Mouse (Mus musculus) hindbrain, embryonic 11.5 days (tissue): ENCODE data around the gene Ccdc38. TPM values are rescaled to one million over a fixed set of nuclear protein-coding genes. Genes with fewer than 3 reads are reported as not detected.

Experiments
- ATAC-seq: fragments of 200-750 bp; cut with Nextera tagmentation; 2 replicates; pipeline ENCODE4 v1.8.0; 2017; ENCODE audit warnings: mild to moderate bottlenecking, moderate TSS enrichment, moderate library complexity; ENCODE audit not compliant: low FRiP score
- DNase-seq: peaks from one replicate; pipeline ENCODE4 v3.0.0-alpha.2; 2015; ENCODE audit warnings: low spot score
- H3K27ac ChIP-seq: fragments of 300-500 bp; sonication (generic); 2 replicates; pipeline ENCODE4 v1.5.1; 2014; ENCODE audit warnings: mild to moderate bottlenecking, low read depth, low read length
- H3K27me3 ChIP-seq: fragments of 300-500 bp; sonication (generic); 2 replicates; pipeline ENCODE4 v1.6.1; 2014; ENCODE audit warnings: mild to moderate bottlenecking, low read length, moderate library complexity, mixed read lengths; ENCODE audit not compliant: control insufficient read depth, insufficient read depth
- H3K36me3 ChIP-seq: fragments of 300-500 bp; sonication (generic); 2 replicates; pipeline ENCODE4 v1.6.1; 2014; ENCODE audit warnings: mild to moderate bottlenecking, low read length, moderate library complexity, mixed read lengths; ENCODE audit not compliant: control insufficient read depth, insufficient read depth
- H3K4me1 ChIP-seq: fragments of 300-500 bp; sonication (generic); replicated peaks from 2 replicates; pipeline ENCODE4 v1.6.1; 2014; ENCODE audit warnings: low read length, mixed read lengths; ENCODE audit not compliant: control insufficient read depth, insufficient read depth
- H3K4me2 ChIP-seq: fragments of 300-500 bp; sonication (generic); replicated peaks from 2 replicates; pipeline ENCODE4 v1.6.1; 2014; ENCODE audit warnings: mild to moderate bottlenecking, low read depth, low read length
- H3K4me3 ChIP-seq: fragments of 300-500 bp; sonication (generic); 2 replicates; pipeline ENCODE4 v1.5.1; 2014; ENCODE audit warnings: low read depth, low read length
- H3K9ac ChIP-seq: fragments of 300-500 bp; sonication (generic); 2 replicates; pipeline ENCODE4 v1.6.1; 2014; ENCODE audit warnings: low read depth, low read length
- H3K9me3 ChIP-seq: fragments of 300-500 bp; sonication (generic); 2 replicates; pipeline ENCODE4 v1.6.1; 2016; ENCODE audit warnings: low read length; ENCODE audit not compliant: control insufficient read depth
- WGBS: fragments of 180-500 bp; shearing (Covaris S2); extraction: QIAGEN DNeasy Blood & Tissue Kit; methylation state at CpG from one replicate; pipeline ENCODE4 v1.1.7; 2014; 5-methylcytosine and 5-hydroxymethylcytosine counted together
- polyA plus RNA-seq: library from polyadenylated mRNA; unstranded; fragments of >200 nt; fragmentation: Nextera tagmentation; extraction: Ambion mirVana; gene quantifications from 2 replicates; pipeline ENCODE4 v1.2.1, GENCODE M21; 2014

Gene Ccdc38
- polyA plus RNA-seq, 1 experiment from 2014 or later, result 0.51 TPM

DNA sequence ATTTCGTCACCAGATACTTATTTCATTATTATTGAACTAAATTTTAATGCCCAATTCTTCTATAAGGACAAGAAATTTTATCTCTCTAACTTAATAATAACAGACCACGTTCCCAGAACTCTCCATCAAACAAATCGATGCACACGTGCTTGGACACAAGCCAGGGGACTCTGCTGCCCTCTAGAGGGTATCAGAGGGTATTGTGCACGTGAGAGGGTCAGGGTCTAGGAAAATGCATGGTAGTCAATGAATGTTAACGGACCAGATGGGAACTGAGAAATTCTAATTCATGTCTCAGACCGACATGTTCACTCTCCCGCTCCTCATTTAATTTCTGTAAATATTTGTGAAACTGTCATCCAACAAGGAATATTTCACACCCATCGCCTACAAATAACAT lies 67.6 kb downstream of the Ccdc38 start:
- Histone ChIP-seq H3K4me2 (no peak overlapping the region), H3K36me3 (no peaks in the 10 kb centered on the region), H3K4me3 (no peak overlapping the region), H3K27ac (no peak overlapping the region), H3K27me3 (no peaks in the 10 kb centered on the region), H3K4me1 (no peaks in the 10 kb centered on the region), H3K9ac (no peak overlapping the region), H3K9me3 (no peaks in the 10 kb centered on the region)
- 58% methylated on average over 9 of the region's 9 CpGs for WGBS
- ATAC-seq, result no peak
- peak; percentile 66 for DNase-seq

GRCm38 (mm10) chr10:93609236-93609635 lies 68.8 kb downstream of the Ccdc38 start:
- 95% methylated on average over 7 of the region's 7 CpGs for WGBS
- no peak overlapping the region for H3K4me2 ChIP-seq
- H3K27ac ChIP-seq, result no peak overlapping the region
- ATAC-seq (no peak), DNase-seq (no peak)
- H3K27me3 ChIP-seq, result no peaks in the 10 kb centered on the region
- H3K36me3 ChIP-seq, result no peaks in the 10 kb centered on the region
- H3K4me1 ChIP-seq, result no peaks in the 10 kb centered on the region
- H3K9me3 ChIP-seq, result no peaks in the 10 kb centered on the region
- no peak overlapping the region for H3K9ac ChIP-seq
- no peak overlapping the region for H3K4me3 ChIP-seq

- Histone ChIP-seq H3K4me3 (no peak overlapping the region), H3K27me3 (no peaks in the 10 kb centered on the region), H3K4me1 (no peaks in the 10 kb centered on the region), H3K9ac (no peak overlapping the region), H3K27ac (no peak overlapping the region), H3K4me2 (no peak overlapping the region), H3K36me3 (no peaks in the 10 kb centered on the region), H3K9me3 (no peaks in the 10 kb centered on the region)
- 100% methylated on average over 1 of the region's 1 CpGs for WGBS
- no peak for DNase-seq
- no peak for ATAC-seq
These were observed 70.5 kb downstream of the Ccdc38 start for GRCm38 (mm10) chr10:93610896-93611295.

GRCm38 (mm10) chr10:93611419-93612007 lies 71.1 kb downstream of the Ccdc38 start:
- DNase-seq, result peak; percentile 70
- H3K4me2 ChIP-seq, result no peak overlapping the region

GRCm38 (mm10) chr10:93614850-93615249 lies 74.4 kb downstream of the Ccdc38 start:
- Histone ChIP-seq H3K9ac (no peak overlapping the region), H3K4me3 (no peak overlapping the region), H3K4me2 (no peak overlapping the region), H3K9me3 (no peaks in the 10 kb centered on the region), H3K27me3 (no peaks in the 10 kb centered on the region), H3K4me1 (no peaks in the 10 kb centered on the region), H3K36me3 (no peaks in the 10 kb centered on the region), H3K27ac (no peak overlapping the region)
- DNase-seq, result no peak
- ATAC-seq, result no peak
- 78% methylated on average over 8 of the region's 8 CpGs for WGBS

More at GRCm38 (mm10) chr10:93611419-93612007, 71.1 kb downstream of the Ccdc38 start:
- Histone ChIP-seq H3K4me1 (no peaks in the 10 kb centered on the region), H3K4me3 (no peak overlapping the region), H3K9me3 (no peaks in the 10 kb centered on the region), H3K36me3 (no peaks in the 10 kb centered on the region), H3K9ac (no peak overlapping the region), H3K27me3 (no peaks in the 10 kb centered on the region), H3K27ac (no peak overlapping the region)
- WGBS, result 51% methylated on average over 18 of the region's 18 CpGs
- ATAC-seq, result no peak

- ATAC-seq, result no peak
These were observed 80.2 kb downstream of the Ccdc38 start for GRCm38 (mm10) chr10:93620438-93621179.

GRCm38 (mm10) chr10:93623725-93624124 lies 83.3 kb downstream of the Ccdc38 start:
- H3K27me3 ChIP-seq, result no peaks in the 10 kb centered on the region
- no peak overlapping the region for H3K27ac ChIP-seq
- H3K4me1 ChIP-seq, result no peaks in the 10 kb centered on the region
- 51% methylated on average over 9 of the region's 9 CpGs for WGBS
- H3K4me3 ChIP-seq, result no peak overlapping the region
- no peak for DNase-seq
- no peaks in the 10 kb centered on the region for H3K9me3 ChIP-seq
- no peak overlapping the region for H3K4me2 ChIP-seq
- ATAC-seq, result no peak
- H3K36me3 ChIP-seq, result no peaks in the 10 kb centered on the region
- no peak overlapping the region for H3K9ac ChIP-seq

More at GRCm38 (mm10) chr10:93620438-93621179, 80.2 kb downstream of the Ccdc38 start:
- Histone ChIP-seq H3K27me3 (no peaks in the 10 kb centered on the region), H3K27ac (no peak overlapping the region), H3K36me3 (no peaks in the 10 kb centered on the region), H3K4me2 (no peak overlapping the region), H3K9ac (no peak overlapping the region), H3K4me1 (no peaks in the 10 kb centered on the region), H3K4me3 (no peak overlapping the region), H3K9me3 (no peaks in the 10 kb centered on the region)
- DNase-seq, result no peak
- 62% methylated on average over 7 of the region's 7 CpGs for WGBS

- Histone ChIP-seq H3K27ac (no peak overlapping the region), H3K4me3 (no peak overlapping the region), H3K4me2 (no peak overlapping the region), H3K9ac (no peak overlapping the region), H3K4me1 (no peaks in the 10 kb centered on the region), H3K9me3 (no peaks in the 10 kb centered on the region), H3K27me3 (no peaks in the 10 kb centered on the region), H3K36me3 (no peaks in the 10 kb centered on the region)
- DNase-seq (no peak), ATAC-seq (no peak)
- WGBS, result 89% methylated on average over 10 of the region's 10 CpGs
These were observed 83.7 kb downstream of the Ccdc38 start for GRCm38 (mm10) chr10:93624151-93624550.

DNA sequence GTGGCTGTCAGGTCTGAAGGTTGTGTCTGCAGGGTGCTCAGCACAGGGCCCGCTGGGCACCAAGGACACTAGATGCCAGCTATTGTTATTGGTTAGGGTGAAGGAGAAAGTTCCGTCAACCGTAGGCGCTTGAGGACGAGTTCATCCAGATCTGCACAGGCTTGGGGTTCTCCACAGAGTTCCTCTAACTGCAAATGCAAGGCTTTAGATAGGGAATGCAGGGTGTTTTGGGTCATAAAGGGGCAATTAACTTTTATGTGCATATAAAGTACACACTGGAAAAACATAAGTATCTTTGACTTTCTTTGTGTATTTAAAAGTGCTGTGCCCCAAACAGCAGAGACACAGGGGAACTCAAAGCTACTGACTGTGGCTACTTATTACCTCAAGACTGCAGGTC lies 89.9 kb downstream of the Ccdc38 start:
- Histone ChIP-seq H3K36me3 (no peaks in the 10 kb centered on the region), H3K27me3 (no peaks in the 10 kb centered on the region), H3K4me3 (no peak overlapping the region), H3K9me3 (no peaks in the 10 kb centered on the region), H3K4me2 (no peak overlapping the region), H3K9ac (no peak overlapping the region), H3K4me1 (no peaks in the 10 kb centered on the region), H3K27ac (no peak overlapping the region)
- DNase-seq (no peak), ATAC-seq (no peak)
- WGBS, result 95% methylated on average over 5 of the region's 5 CpGs
